Mouse (Mus musculus): ENCODE measurements at regions not wholly inside any gene's neighbourhood (a gene's known extent, or its start where the extent isn't known, plus 50 kb on each side); places are given as distances from the start of the nearest gene placed in this dataset.

DNA sequence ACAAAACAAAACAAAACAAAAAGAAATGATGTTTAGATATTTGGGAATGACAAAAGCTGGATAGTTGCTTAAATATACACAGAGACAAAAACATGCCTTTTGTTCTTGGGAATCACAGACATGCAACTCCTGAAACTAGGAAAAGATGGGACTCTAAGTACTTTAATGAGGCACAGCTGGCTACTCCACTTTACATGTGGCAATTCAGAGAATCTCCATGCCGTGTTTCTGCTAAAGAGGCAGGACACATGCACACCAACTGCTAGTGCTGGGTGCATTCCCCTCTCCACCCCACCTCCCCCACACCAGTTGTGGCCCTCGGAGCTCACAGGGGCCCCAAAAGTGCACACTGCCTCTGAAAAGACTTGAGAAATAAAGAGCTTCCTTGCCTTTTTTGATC, 58.6 kb upstream of the Tsc22d1 start:
- TF ChIP-seq FLI1 (IDR thresholded peaks at IDR 0.05; ENCODE audit: low read length) = no peak
- TF ChIP-seq GATA1 (IDR thresholded peaks at IDR 0.05; ENCODE audit: borderline replicate concordance, low read length) = no peak

All from megakaryocyte, embryonic 14.5 days (primary cell).